Mouse (Mus musculus): ENCODE data around the gene Hist1h3b.
"Not testable (repeated sequence)": the region's sequence is repeated elsewhere in the genome, so short reads cannot be mapped to it uniquely, and the experiment has no call there.

Gene Hist1h3b

GRCm38 (mm10) chr13:23753314-23754078 is 1.4 kb downstream of the Hist1h3b start:
- no peak for DNase-seq (ENCODE audit: low read depth, low spot score)

GRCm38 (mm10) chr13:23755000-23755399 is 2.9 kb downstream of the Hist1h3b start:
- no peak for DNase-seq (ENCODE audit: low read depth, low spot score)

GRCm38 (mm10) chr13:23756790-23757189 is 4.7 kb downstream of the Hist1h3b start, which contains the start of gene Hist1h4b:
Gene Hist1h4b, plus strand, starts transcription at chr13:23757013.
- DNase-seq (ENCODE audit: low read depth, low spot score), result peak; percentile 96

- DNase-seq (ENCODE audit: low read depth, low spot score), result peak; percentile 73
These were observed 5.2 kb downstream of the Hist1h3b start for GRCm38 (mm10) chr13:23757211-23757773.

- DNase-seq (ENCODE audit: low read depth, low spot score), result no peak
These were observed 5.9 kb downstream of the Hist1h3b start for GRCm38 (mm10) chr13:23757921-23758320.

- DNase-seq (ENCODE audit: low read depth, low spot score), result no peak
These were observed 7.2 kb downstream of the Hist1h3b start for GRCm38 (mm10) chr13:23759251-23759771.

- DNase-seq (ENCODE audit: low read depth, low spot score), result no peak
These were observed 7.8 kb downstream of the Hist1h3b start for GRCm38 (mm10) chr13:23759916-23760239.

- peak; percentile 66 for DNase-seq (ENCODE audit: low read depth, low spot score)
These were observed 8.3 kb downstream of the Hist1h3b start for GRCm38 (mm10) chr13:23760240-23760971.

GRCm38 (mm10) chr13:23760972-23761864 is 9.2 kb downstream of the Hist1h3b start, which contains the start of gene Hist1h4a:
Gene Hist1h4a, minus strand, starts transcription at chr13:23761230.
- DNase-seq (ENCODE audit: low read depth, low spot score), result peak; percentile 99

- DNase-seq (ENCODE audit: low read depth, low spot score), result peak; percentile 90
These were observed 10.1 kb downstream of the Hist1h3b start, which contains the start of gene Hist1h3a for GRCm38 (mm10) chr13:23761871-23762821. Gene Hist1h3a, minus strand, starts transcription at chr13:23762386.

GRCm38 (mm10) chr13:23763242-23763585 is 11.1 kb downstream of the Hist1h3b start:
- DNase-seq (ENCODE audit: low read depth, low spot score), result no peak

GRCm38 (mm10) chr13:23763586-23764323 is 11.7 kb downstream of the Hist1h3b start, which contains the start of gene Hist1h1a:
Gene Hist1h1a, plus strand, starts transcription at chr13:23763666.
- peak; percentile 94 for DNase-seq (ENCODE audit: low read depth, low spot score)

- no peak for DNase-seq (ENCODE audit: low read depth, low spot score)
These were observed 12.5 kb downstream of the Hist1h3b start for GRCm38 (mm10) chr13:23764324-23765171.

GRCm38 (mm10) chr13:23765172-23765513 is 13.1 kb downstream of the Hist1h3b start:
- DNase-seq (ENCODE audit: low read depth, low spot score), result no peak

GRCm38 (mm10) chr13:23766772-23767171 is 14.7 kb downstream of the Hist1h3b start:
- no peak for DNase-seq (ENCODE audit: low read depth, low spot score)

GRCm38 (mm10) chr13:23768834-23769397 is 16.8 kb downstream of the Hist1h3b start:
- DNase-seq (ENCODE audit: low read depth, low spot score), result no peak

- not testable (repeated sequence) for DNase-seq (ENCODE audit: low read depth, low spot score)
These were observed 17.5 kb downstream of the Hist1h3b start, which contains the start of gene Trim38 for GRCm38 (mm10) chr13:23769613-23770012. Gene Trim38, plus strand, starts transcription at chr13:23769913.

All from forelimb bud, embryonic 11.5 days (tissue).